In the genomic region with DNA sequence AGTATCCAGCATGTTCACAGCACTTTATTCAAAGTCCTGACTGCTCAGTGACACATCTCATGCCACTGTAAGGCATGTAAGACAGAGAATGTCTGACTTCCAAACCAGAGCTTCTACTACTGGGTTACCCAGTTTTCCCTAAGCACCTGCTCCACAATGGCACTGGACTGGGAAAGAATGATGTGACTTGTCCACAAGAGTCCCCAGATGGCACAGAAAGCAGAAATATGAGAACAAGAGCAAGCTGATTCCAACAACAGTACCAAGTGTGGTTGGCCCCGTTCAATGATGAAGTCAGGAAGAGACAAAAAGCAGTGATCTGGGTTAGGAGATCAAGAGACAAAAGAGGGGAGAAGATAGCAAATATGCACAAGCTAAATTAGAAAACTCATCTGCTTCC, we compare ENCODE assay signal across 22 mouse cellular contexts. TPM values are rescaled to one million over a fixed set of nuclear protein-coding genes. Genes with fewer than 3 reads are reported as not detected.
DNase-seq lines count a peak whose midpoint lies in the region; ATAC-seq and TF ChIP-seq lines count a peak whose summit lies in the region.
"Had no signal": no experiment of that assay in that cellular context is flagged by ENCODE, and none has a peak within 500 bp of the region (broad histone marks: within the 10 kb centered on the region; RNA-seq: fewer than 3 reads in every experiment).

No protein-coding gene starts in this region.

- ATAC-seq in heart, embryonic 15.5 days (replicated peaks; ENCODE audit: insufficient number of reproducible peaks, insufficient read depth, low FRiP score, low read depth): no peak
- no peak for ATAC-seq in heart, embryonic 11.5 days (replicated peaks; ENCODE audit: insufficient number of reproducible peaks, low FRiP score, low TSS enrichment)
- no peak for ATAC-seq in hindbrain, embryonic 16.5 days
- ATAC-seq: CD4-positive, CD25-positive, alpha-beta regulatory T cell, adult 4 months; forebrain, embryonic 13.5 days; forebrain, postnatal 0 days; intestine, embryonic 15.5 days had no signal

- no peak for TF ChIP-seq CTCF in gastrocnemius, adult 2 months (IDR thresholded peaks at IDR 0.05)

- no peaks in the 10 kb centered on the region for H3K27me3 ChIP-seq in heart, embryonic 15.5 days
- H3K27me3 ChIP-seq in heart, embryonic 11.5 days (ENCODE audit: control insufficient read depth, insufficient read depth, low read length): no peaks in the 10 kb centered on the region
- no peaks in the 10 kb centered on the region for H3K27me3 ChIP-seq in hindbrain, embryonic 16.5 days (replicated peaks; ENCODE audit: control insufficient read depth, insufficient read depth, low read length)
- H3K27me3 ChIP-seq: forebrain, embryonic 13.5 days; hindbrain, embryonic 13.5 days; intestine, embryonic 15.5 days had no signal

- intact Hi-C loops in gastrocnemius, adult 2 months (cut with DNase I): loop anchor here (5.0 kb wide), 1 partner anchor 46 kb away; no protein-coding TSS in a partner anchor

- peak overlapping the region; percentile 79 for H3K27ac ChIP-seq in gastrocnemius, adult 2 months
- 0 out of 2 replicates have a peak overlapping the region, but pooled peaks have one; percentile 4 for H3K27ac ChIP-seq in heart, embryonic 15.5 days
- H3K27ac ChIP-seq in heart, embryonic 11.5 days (ENCODE audit: low read depth, low read length): no peak overlapping the region
- H3K27ac ChIP-seq in hindbrain, embryonic 16.5 days (ENCODE audit: low read depth, low read length): no peak overlapping the region
- H3K27ac ChIP-seq: embryonic facial prominence, embryonic 10.5 days; forebrain, embryonic 13.5 days; hindbrain, embryonic 13.5 days; intestine, embryonic 15.5 days had no signal

- 48% methylated on average over 1 of the region's 1 CpGs for WGBS in heart, embryonic 15.5 days
- WGBS in heart, embryonic 11.5 days (ENCODE audit: insufficient replicate concordance): 67% methylated on average over 1 of the region's 1 CpGs
- WGBS in hindbrain, embryonic 16.5 days: 88% methylated on average over 1 of the region's 1 CpGs

- H3K9ac ChIP-seq in heart, embryonic 15.5 days: no peak overlapping the region
- H3K9ac ChIP-seq in heart, embryonic 11.5 days (ENCODE audit: low read depth, low read length): no peak overlapping the region
- no peak overlapping the region for H3K9ac ChIP-seq in hindbrain, embryonic 16.5 days (ENCODE audit: low read depth, low read length)
- H3K9ac ChIP-seq: forebrain, embryonic 13.5 days; forebrain, postnatal 0 days; hindbrain, embryonic 13.5 days; intestine, embryonic 15.5 days had no signal

- H3K4me3 ChIP-seq in gastrocnemius, adult 2 months: no peak overlapping the region
- no peak overlapping the region for H3K4me3 ChIP-seq in heart, embryonic 15.5 days
- no peak overlapping the region for H3K4me3 ChIP-seq in heart, embryonic 11.5 days (ENCODE audit: low read depth, low read length)
- H3K4me3 ChIP-seq in hindbrain, embryonic 16.5 days (ENCODE audit: low read length): no peak overlapping the region
- H3K4me3 ChIP-seq: embryonic facial prominence, embryonic 10.5 days; forebrain, embryonic 13.5 days; hindbrain, embryonic 13.5 days; intestine, embryonic 15.5 days had no signal

- H3K4me2 ChIP-seq in heart, embryonic 15.5 days: no peak overlapping the region
- no peak overlapping the region for H3K4me2 ChIP-seq in heart, embryonic 11.5 days
- no peak overlapping the region for H3K4me2 ChIP-seq in hindbrain, embryonic 16.5 days (ENCODE audit: low read length)
- H3K4me2 ChIP-seq: forebrain, embryonic 13.5 days; hindbrain, embryonic 13.5 days; intestine, embryonic 15.5 days had no signal

- no peaks in the 10 kb centered on the region for H3K9me3 ChIP-seq in heart, embryonic 15.5 days (replicated peaks)
- no peaks in the 10 kb centered on the region for H3K9me3 ChIP-seq in heart, embryonic 11.5 days (replicated peaks; ENCODE audit: control insufficient read depth, low read length)
- no peaks in the 10 kb centered on the region for H3K9me3 ChIP-seq in hindbrain, embryonic 16.5 days (ENCODE audit: control insufficient read depth, low read length)
- H3K9me3 ChIP-seq: embryonic facial prominence, embryonic 10.5 days; forebrain, embryonic 13.5 days; G1E; hindbrain, embryonic 13.5 days; intestine, embryonic 15.5 days had no signal

- H3K36me3 ChIP-seq in heart, embryonic 15.5 days: peaks cover 3% of the 10 kb centered on the region
- no peaks in the 10 kb centered on the region for H3K36me3 ChIP-seq in heart, embryonic 11.5 days (ENCODE audit: control insufficient read depth, insufficient read depth, low read length)
- H3K36me3 ChIP-seq in hindbrain, embryonic 16.5 days (ENCODE audit: control insufficient read depth, insufficient read depth, low read length): no peaks in the 10 kb centered on the region
- H3K36me3 ChIP-seq: hindbrain, embryonic 13.5 days; intestine, embryonic 15.5 days had no signal

- DNase-seq in gastrocnemius, adult 2 months: no peak
- DNase-seq in gastrocnemius, adult 18-20 months (ENCODE audit: low spot score): no peak
- peak; percentile 36 for DNase-seq in retina, postnatal 1 day
- DNase-seq in retina, embryonic 14.5 days (ENCODE audit: low spot score): no peak
- DNase-seq: adrenal gland, postnatal 10 days; B cell, adult 2 months; cerebellum, adult 11-12 months; cerebellum, adult 9-10 months; cerebellum, postnatal 25 days; forebrain, postnatal 0 days; gastrocnemius, postnatal 36 days; heart, adult 11 months; kidney, adult 18-20 months had no signal

- peaks cover 42% of the 10 kb centered on the region for H3K4me1 ChIP-seq in heart, embryonic 15.5 days (replicated peaks)
- H3K4me1 ChIP-seq in heart, embryonic 11.5 days (ENCODE audit: control insufficient read depth, insufficient read depth, low read length): peaks cover 15% of the 10 kb centered on the region
- H3K4me1 ChIP-seq in hindbrain, embryonic 16.5 days (ENCODE audit: control insufficient read depth, insufficient read depth, low read depth, low read length): no peaks in the 10 kb centered on the region

RNA-seq across cellular contexts. Expression of a gene that starts 29.0 kb away (rescaled TPM):
- total RNA-seq in gastrocnemius, adult 2 months (2021): 10 to 100 TPM; 11.4 to 19.4 TPM
- 10 to 100 TPM; 12.2 to 16.7 TPM for total RNA-seq in gastrocnemius, adult 18-20 months (2021)
- polyA plus RNA-seq in heart, embryonic 15.5 days (2015; fragmentation: Nextera tagmentation; extraction: Ambion mirVana): 15.8 and 15.9 TPM in 2 replicates
- polyA plus RNA-seq in heart, embryonic 11.5 days (2014; fragmentation: Nextera tagmentation; extraction: Ambion mirVana): 19.7 and 20.6 TPM in 2 replicates
- polyA plus RNA-seq in hindbrain, embryonic 16.5 days (2015; fragmentation: Nextera tagmentation; extraction: Ambion mirVana): 4.7 and 5.1 TPM in 2 replicates

Comparison
In these comparisons a context has a peak if more than half of its experiments do, and no peak if none do; other contexts are left out.
1. H3K27ac ChIP-seq: peak in gastrocnemius, adult 2 months (single experiment) and heart, embryonic 15.5 days (single experiment); none in heart, embryonic 11.5 days (single experiment) and hindbrain, embryonic 16.5 days (single experiment).